Mouse (Mus musculus): ENCODE measurements at regions not wholly inside any gene's neighbourhood (a gene's known extent, or its start where the extent isn't known, plus 50 kb on each side); places are given as distances from the start of the nearest gene placed in this dataset.
"Not testable (repeated sequence)": the region's sequence is repeated elsewhere in the genome, so short reads cannot be mapped to it uniquely, and the experiment has no call there.

DNA sequence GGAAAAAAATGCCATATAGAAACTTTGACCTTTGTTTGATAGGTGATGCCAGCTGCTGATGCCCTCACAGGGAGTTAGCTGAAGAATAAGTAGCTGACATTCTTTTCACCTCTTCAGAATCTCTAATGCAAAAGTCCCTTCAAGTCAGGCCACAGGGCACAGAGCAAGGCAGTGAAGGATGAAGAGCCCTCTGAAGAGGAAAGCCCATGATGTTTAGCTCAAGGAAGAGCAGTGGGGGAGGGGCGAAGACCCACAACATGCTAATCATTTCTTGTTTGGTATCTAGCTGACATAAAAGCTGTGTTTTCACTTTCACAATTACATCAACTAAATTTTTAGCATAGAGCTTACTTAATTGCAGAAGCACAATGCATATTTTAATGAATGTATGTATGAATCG, 1108.4 kb downstream of the Trim52 start:
- DNase-seq (ENCODE audit: low spot score in 2 of 2) = no peak

DNA sequence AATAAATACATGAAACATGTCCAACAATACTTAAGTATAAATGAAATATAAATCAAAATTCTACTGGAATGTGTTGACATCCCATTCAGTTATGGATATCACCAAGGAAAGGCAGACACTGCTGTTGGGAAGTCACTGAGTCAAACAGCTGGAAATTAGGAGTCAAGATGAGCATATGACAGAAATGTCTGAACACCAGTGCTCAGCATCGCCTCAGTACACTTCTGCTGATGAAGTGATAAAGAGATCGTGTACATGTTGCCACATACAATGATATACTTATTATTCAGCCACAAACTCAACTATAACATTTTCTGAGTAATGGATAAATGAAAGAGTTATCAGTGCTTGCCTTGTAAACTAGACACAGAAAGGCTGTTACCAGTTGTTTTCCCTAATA, 1158.2 kb downstream of the Trim52 start:
- no peak for DNase-seq (ENCODE audit: low spot score in 2 of 2)

DNA sequence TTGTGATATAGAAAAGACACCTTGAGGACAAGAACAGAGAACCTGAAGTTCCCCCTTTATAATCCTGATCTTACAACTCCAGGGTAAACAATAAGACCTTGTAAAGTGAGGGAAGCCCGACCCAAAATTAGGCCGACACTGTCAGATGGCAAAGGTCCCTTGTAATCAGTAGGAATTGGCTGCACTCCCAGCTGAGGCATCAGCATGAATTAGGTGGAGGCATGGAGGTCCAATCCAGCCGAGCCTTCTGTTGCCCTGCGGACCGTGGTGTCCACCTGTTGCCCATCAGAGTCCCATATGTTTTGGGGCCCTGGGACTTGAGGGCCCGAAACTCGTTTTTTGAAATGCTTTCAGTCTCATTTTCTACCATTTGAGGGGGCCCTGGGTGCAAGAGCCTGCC, 1174.3 kb downstream of the Trim52 start:
- DNase-seq (ENCODE audit: low spot score in 2 of 2) = not testable (repeated sequence)

DNA sequence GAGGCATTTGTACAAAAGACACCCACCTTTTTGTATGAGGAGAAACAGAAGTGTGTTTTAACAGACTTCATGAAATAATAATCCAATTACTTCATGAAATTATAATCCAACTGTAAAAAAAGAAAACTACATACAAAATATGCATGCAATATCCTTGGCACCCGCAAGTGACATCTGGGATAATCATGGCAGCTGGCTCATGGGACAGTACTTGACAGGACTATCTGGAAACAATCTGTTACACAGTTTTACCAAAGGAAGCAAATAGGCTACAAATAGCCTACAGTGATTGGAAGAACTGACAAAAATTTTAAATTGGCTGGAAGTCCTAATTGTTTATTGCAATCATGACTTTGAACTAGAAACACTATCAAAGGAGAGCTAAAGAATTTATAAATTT, 1223.3 kb downstream of the Trim52 start:
- DNase-seq (ENCODE audit: low spot score in 2 of 2) = peak; percentile 38 to 63

DNA sequence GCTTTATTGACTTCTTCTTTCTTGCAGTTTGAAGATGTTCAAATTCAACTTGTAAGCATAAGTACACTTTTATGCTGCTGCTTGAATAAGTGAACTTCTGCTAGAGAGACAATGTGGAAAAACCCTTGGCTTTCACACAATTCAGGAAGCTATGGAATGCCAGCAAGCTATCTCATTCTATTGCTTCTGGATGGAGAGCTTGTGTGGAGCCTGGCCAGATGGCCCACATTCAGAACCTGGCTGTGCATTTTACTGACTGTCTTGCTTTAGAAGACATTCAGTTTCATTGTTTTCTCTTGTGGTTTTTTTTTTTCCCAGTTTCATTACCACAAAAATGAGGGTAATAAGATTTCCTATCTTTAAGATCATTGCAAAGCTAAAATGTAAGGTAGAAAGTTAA, 1234.2 kb downstream of the Trim52 start:
- DNase-seq (ENCODE audit: low spot score in 2 of 2) = no peak

DNA sequence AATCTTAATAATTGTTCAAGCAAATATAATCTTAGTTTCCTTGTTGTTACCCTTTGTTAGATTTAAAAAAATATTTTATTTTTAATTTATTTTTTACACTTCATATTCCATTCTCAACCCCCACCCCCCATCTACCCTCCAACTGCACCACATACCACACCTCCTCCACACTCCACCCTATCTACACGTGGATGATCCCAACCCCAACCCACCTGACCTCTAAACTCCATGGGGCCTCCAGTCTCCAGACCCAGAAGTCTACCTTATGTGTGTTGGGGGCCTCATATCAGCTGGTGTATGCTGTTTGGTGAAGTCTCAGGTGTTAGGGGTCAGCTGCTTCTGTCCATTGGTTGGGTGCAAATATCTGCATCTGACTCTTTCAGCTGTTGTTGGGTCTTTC, 1256.8 kb downstream of the Trim52 start:
- DNase-seq (ENCODE audit: low spot score in 2 of 2) = no peak
